Mouse (Mus musculus) cerebral cortex, adult 2 months (tissue): Measurements from ENCODE around the gene 2810021J22Rik.

Experiments
- whole genome bisulfite sequencing: fragments of 180-500 bp; shearing (Covaris S2); methylation state at CpG from one replicate; pipeline ENCODE4 v1.1.7; 2018; 5-methylcytosine and 5-hydroxymethylcytosine counted together

Gene 2810021J22Rik

DNA sequence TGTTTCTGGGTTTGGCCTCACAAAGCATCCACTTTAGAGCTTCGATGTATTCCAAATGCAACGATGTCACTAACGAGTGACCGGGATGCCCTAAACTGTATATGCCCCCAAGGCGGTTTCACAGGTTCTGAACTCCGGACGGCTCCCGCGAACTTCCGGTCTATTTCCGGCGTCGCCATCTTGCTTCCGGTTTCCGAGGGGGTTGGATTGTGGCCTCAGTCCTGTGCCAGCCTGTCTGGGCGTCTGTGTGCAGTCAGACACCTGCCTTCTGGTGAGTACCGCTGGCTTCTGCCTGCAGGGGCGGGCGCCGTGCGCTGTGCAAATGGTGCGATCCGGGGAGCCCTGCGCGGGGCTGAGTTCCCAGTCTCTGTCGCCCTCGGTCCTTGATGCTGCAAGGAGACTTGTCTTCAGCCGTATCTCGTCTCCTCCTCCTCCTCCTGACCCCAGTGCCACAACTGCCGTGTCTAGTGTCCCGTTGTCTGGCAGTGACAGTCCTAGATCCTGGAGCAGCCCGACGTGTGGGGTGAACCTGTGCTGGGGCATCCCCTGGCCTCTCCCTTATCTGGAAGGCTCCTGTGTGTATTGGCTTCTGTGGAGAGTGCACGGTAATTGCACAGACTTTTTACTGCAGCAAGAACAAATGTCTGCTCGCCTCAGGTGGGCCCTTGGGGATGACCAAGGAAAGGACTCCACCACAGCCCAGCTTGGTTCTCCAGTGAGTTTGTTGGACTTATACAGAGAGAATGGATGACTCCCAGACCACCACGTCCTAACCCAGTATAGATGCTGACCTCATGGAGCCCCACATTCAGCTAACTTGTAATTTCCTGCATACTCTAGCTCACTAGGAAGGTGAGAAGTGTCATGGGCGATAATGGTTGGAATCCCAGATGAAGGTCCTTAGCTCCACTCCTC lies at the start of gene 2810021J22Rik:
Gene 2810021J22Rik, plus strand, starts transcription at position 178 of the 915 bp plus-strand sequence.
- WGBS = 3% methylated on average over 37 of the region's 37 CpGs

DNA sequence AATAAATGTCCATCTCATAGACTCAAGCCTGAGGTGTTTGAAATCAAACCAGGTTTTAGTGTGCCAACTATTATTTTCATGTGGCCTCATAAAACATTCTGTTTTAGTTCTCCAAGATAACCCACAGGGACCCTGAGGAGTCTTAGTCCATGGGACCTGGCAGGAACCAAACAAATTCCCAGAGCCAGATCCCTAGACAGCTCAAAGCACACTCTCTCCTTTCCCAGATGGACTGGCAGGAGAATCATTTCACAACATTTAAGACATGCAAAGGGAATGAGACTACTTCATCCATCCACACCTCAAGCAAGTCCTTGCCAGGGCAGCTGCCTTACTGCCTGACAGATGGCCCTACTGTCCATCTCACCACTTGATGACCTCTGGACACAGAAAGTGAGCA lies 38.1 kb upstream of the 2810021J22Rik start, which contains the start of gene Olfr312:
Gene Olfr312, plus strand, starts transcription at position 301 of the 400 bp plus-strand sequence.

DNA sequence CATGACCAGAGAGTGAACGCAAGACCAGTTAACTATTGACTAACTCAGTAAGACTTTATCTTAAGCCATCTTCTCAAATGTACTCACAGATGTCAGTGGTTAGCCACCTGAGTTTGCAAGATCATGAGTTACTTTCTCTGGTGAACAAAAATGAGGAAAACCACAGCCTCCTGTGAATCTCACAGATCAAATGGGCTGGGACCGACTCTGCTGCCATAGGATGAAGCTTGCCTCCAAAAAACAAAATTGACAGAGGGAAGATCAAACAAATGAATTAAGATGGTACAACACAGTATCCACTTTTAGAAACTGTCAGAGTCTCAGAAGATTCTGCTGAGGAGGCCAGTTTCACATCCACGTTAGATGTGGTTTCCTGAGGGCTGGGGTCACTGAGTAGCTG lies 37.3 kb upstream of the 2810021J22Rik start:
- 86% methylated on average over 3 of the region's 3 CpGs for WGBS

DNA sequence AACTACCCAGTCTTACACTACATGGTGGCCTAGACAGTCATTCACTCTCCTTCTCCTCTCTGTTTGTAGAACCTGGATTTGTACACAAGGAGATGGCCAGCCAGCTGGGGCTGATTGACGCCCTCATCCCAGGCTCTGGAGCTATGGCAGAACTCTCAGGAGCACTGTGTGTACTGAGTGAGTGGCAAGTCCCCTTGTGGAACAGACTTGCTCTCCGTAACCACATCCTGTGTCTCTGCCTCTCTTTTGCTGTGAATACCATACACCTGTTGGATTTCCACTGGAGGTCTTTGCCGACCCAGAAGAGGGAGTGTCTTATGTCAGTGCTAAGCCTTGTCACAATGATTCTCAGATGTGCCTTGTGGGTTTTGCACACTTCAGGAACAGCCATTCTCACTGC lies 34.5 kb upstream of the 2810021J22Rik start:
- WGBS = 86% methylated on average over 3 of the region's 3 CpGs

DNA sequence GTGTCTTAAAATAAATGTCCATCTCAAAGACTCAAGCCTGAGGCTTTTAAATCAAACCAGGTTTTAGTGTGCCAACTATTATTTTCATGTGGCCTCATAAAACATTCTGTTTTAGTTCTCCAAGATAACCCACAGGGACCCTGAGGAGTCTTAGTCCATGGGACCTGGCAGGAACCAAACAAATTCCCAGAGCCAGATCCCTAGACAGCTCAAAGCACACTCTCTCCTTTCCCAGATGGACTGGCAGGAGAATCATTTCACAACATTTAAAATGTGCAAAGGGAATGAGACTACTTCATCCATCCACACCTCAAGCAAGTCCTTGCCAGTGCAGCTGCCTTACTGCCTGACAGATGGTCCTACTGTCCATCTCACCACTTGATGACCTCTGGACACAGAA lies 28.1 kb upstream of the 2810021J22Rik start, which contains the start of gene Olfr311:
Gene Olfr311, plus strand, starts transcription at position 301 of the 400 bp plus-strand sequence.

DNA sequence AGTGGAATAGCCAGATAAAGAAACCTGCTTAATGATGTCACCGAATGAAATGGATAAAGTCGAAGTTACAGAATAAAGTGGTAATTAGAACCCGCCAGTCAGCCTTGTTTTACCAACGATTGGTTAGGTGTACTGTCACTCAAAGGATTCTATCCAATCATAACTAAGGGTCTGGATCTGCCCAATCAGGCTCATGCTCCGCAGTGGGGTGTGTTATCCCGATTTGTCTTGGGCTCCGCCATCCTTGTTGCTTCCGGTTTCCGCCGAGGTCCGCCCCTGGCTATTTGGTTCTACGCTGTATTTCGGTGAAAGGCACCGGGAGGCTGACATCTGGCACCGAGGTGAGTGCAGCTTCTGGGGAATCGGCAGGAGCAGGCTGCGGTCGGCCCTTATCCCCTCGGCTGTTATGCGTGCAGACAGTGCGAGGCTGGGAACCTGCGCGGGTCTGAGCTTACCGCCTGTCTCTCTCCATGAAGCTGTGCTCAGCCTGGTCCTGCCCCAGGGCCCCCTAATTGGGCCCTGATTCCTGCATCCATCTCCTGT lies 20.0 kb upstream of the 2810021J22Rik start, which contains the start of gene Gm12258:
Gene Gm12258, plus strand, starts transcription at position 240 of the 543 bp plus-strand sequence.
- under 1% methylated on average over 24 of the region's 24 CpGs for WGBS

DNA sequence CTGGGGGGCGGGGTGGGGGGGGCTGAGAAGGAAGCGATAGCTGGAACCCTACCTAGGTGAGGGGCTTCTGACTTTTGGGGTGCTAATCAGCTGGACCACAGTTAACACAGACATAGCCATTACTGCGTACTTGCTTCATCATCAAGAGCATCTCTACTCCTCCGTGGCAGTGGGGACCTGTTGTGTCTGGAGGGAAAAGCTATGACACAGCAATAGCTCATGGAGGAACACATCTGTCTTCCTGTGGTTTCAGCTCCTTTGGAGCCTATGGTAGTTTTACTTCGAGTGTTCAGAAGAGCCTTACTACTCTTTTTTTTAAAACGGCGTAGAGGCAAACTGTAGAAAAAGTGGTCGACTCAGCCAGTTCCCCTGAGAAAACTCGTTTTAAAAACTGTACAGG lies 19.4 kb upstream of the 2810021J22Rik start:
- WGBS = 26% methylated on average over 9 of the region's 9 CpGs

DNA sequence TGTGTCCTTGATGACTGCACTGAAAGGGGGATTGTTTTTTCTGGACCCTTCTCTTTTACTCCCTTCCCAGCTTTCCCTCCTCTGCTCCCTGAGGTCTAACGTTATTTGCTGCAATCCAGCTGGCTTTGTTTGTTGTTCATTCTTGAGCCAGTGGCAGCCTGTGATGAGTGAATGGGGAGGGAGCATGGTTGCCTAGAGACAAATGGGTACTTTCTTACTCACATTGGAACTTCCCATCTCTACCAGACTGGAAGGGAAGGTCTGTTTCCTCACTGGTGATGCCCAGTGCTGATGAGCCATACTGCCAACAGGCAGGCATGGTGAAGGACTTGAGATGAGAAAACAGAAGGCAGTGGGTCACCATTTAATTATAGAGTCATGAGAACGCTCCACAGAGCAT lies 17.3 kb upstream of the 2810021J22Rik start:
- 53% methylated on average over 2 of the region's 2 CpGs for WGBS

DNA sequence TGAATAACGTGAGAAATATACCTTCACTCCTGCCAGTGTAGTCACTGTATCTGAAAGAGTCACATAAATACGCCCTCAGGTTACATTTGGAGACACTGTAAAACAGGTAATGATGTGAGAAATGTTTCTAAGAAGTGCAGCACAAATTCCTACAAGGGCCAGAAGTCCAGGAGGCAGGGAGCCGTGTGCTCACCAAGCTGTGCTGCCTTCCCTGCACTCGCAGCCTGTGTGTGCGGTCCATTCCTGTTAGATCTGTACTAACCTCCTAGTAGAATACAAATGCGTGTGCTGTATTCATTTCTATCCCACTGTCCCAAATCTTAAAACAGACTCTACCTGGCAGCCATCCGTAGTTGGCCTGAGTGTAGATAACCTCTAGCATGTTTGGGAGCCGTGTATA lies 6.3 kb upstream of the 2810021J22Rik start:
- WGBS = over 99% methylated on average over 8 of the region's 8 CpGs

DNA sequence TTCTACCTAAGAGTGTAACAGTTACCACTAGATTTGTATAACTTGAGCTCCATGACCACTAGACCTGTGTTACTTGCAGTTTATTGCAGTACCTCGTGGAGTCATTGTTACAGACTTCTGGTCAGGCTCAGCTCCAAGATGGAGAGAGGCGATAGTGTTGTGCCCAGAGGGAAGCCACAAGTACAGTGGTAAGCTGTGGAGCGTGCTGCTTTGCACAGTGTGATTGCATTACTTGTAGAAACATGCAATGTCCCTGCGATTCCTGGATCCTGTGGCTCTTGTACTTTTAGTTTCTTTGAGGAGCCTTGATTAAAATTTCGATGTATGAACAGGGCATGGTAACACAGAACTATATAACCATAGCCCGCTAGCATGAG lies 926 bp downstream of the 2810021J22Rik start:
- 77% methylated on average over 6 of the region's 6 CpGs for WGBS

DNA sequence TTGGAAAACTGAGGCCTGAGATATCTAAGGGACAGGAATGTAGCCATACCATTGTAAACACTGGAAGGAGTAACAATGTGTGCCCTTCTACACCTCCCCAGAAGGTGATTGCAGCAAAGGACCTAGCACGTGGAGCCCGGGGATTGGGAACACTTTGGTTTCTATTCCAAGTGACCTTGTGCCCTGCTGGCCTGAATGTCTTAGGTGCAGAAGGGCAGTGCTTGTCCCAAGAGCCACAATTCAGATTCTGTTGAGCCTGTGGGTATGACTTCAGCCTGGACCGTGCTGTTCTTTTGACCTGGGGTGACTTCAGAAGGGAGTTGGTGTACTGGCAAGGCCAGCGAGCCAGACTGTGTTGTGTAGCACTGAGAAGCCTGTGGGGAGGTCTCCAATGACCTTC lies 3.9 kb downstream of the 2810021J22Rik start:
- 91% methylated on average over 4 of the region's 4 CpGs for WGBS

DNA sequence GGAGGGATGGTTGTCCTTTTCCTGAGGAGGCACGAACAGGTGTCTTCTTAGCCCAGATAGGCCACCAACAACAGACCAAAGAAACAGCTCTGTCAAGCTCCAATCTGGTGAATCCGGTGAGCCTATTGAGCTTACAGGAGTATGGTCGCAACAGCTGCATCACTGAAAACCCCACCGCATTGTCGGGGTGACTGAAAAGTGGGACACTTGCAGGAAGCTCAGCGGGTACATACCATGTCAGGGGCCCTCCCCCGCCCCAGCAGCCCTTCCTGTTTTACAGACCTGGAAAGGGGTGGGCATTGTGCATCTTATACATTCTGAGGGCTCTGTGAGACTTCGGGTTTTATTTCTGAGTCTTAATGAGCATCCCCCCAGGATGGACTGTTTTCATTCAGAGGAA lies 16.7 kb downstream of the 2810021J22Rik start:
- 78% methylated on average over 8 of the region's 8 CpGs for WGBS

DNA sequence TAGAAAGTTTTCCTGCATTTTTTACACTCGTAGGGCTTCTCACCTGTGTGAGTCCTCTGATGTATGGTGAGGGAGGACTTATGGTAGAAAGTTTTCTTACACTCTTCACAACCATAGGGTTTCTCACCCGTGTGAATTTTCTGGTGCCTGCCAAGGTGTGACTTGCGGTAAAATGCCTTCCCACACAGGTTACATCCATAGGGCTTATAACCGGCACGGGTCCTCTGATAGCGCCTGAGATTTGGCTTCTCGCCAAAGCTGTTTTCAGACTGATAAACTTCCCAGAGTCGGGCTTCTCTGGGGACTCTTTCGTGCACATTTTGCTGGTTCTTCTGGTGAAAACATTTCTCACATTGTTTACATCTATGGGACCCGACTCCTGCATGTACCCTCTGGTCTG lies 23.5 kb downstream of the 2810021J22Rik start:
- WGBS = 89% methylated on average over 10 of the region's 10 CpGs

DNA sequence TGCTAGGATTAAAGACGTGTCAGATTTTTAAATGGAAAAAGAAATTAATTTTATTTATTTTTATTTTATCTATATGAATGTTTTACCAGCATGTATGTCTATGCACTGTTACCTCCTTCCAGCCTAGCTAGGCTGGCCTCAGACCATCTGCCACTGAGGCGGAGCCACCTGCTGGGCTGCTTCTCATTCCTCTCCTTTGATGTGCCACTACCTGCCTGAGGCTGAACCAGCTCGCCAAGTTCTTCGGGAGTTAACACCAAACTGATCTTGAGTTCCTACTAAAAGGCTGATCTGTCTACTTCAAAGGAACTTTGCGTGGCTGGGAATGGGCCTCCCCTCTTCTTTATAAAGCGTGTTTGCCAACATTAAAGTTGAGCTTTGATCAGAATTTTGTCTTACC lies 27.4 kb downstream of the 2810021J22Rik start:
- WGBS = 72% methylated on average over 6 of the region's 6 CpGs

DNA sequence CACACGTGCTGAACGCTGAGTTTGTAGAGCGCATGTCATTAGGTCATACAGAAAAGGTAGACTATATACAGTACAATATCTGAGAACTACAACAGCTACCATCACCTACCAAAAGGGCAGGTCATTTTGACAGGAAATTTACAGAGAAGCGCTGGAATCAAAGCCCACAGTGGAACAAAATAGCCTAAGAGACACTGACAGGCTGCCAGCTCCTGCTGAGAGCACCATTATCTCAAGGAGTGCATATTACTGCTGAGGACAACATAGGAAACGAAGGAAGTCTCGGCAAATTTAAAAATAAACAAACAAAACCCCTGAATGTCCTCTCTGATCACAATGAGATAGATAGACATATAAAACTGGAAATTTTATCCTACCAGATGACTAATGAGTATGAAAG lies 30.5 kb downstream of the 2810021J22Rik start:
- 70% methylated on average over 6 of the region's 6 CpGs for WGBS

DNA sequence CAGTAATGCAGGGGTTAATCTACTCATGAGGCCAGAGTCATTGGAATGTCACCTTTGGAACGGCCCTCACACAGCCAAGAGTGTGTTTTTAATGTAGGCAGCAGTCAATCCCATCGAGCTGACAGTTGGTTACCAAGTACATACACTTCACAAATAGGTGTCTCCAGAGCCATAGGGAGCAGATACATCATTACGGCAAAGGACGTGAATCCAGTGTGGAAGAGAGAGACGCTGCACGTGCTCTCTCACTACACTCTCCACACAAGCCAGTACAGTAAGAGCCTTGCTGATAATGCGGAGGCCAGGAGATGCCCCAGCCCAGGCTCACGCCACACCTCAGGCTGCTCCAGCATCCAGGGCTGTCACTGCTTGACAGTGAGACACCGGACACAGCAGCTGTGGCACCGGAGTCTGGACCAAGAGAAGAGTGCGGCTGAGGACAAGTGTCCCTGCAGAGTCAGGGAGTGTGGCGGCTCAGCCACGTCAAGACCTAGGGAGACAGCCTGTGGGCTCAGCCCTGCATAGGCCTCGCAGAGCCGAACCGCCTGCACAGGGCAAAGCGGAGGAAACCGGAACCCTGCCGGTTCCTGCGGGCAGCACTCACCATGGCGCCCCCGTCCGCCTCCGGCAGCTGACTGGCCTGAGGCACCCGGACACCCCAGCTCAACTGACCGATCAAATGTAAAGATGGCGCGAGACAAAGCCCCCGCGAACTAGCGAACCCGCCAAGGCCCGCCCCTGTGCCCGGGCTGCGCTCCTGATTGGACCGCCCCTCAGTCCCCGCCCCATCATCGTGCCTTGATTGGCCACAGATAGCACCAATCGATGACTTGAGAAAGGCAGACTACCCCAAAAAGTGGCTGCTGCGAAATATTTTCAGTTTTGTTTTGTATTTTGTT lies 36.7 kb downstream of the 2810021J22Rik start, which contains the start of gene Zfp39:
Gene Zfp39, minus strand, starts transcription at position 715 of the 899 bp plus-strand sequence.
- WGBS = under 1% methylated on average over 40 of the region's 40 CpGs

DNA sequence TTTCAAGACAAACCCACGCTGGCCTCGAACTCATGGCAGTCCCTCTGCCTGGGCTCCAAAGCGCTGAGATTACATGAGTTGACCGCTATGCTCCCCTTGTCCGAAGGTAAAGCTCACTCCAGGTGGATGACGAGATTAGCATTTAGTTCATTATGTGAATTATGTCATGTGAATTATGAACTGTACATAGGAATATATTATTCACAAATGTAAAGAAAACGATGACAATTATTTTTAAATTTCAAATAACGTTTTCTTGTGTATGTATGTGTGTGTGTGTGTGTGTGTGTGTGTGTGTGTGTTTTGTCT lies 37.3 kb downstream of the 2810021J22Rik start:
- WGBS = 2% methylated on average over 8 of the region's 8 CpGs

DNA sequence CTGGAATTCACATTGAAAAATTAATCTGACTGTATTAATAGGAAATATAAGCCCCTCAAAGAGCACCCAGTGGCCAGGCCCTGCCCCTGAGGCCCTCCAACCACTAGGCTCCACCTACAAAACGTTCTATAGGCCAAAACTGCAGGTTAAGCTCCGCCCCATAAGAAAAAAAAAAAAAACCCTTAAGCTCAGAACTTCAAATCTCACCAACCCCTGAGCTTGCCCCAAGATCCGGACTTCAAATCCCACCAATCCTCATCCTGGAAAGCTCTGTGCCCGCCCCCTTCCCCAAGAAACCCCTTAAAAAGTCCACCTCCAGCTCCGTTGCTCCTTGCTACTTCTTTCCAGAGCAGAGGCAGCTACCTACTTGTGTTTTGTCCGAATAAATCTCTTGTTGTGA lies 37.8 kb downstream of the 2810021J22Rik start:
- WGBS = 51% methylated on average over 6 of the region's 6 CpGs

DNA sequence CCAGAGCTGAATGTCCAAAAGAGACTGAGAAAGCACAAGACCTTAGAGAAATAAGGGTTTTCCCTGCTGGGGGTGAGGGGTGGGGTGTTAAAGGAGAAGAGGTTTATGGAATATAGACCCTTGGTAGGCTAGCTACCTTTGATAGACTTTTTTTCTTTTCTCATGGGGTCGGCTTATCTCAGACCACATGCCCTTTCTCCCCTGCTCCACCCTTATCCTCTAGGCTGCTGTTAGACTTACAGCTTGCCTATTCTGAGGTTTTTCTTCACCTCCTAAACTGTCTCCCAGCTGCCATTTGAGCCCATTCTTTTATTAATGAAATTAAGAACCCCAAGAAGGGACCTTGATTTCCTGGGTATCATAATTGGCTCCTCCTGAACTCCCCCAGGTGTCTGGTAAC lies 46.8 kb downstream of the 2810021J22Rik start:
- 87% methylated on average over 1 of the region's 1 CpGs for WGBS

DNA sequence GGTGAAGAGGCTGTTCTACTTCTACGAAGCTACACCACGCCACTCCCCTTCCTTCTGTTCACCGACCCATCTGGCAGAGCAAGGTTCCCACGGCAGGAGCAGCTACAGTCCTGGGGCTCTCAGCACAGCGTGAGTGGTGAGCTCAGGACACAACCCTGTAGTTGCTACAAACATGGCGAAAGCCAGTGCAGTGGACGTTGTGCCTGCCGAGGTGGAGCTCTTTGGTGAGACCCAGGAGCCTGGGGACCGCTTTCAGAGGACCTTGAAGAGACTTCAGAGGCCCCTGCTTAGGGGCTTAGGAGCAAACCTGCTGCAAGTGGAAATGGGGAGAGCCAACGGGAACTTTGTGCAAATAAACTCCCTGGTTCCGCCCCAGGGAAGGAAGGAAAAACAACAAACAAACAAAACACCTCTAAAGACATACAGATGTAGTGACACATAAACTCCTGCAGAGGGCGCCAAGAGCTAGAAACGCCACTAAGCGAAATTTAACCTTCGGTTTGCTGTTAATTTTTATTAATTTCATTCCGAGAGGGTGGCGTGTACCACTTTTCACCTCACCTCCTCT lies 47.5 kb downstream of the 2810021J22Rik start:
- WGBS = 8% methylated on average over 17 of the region's 17 CpGs

DNA sequence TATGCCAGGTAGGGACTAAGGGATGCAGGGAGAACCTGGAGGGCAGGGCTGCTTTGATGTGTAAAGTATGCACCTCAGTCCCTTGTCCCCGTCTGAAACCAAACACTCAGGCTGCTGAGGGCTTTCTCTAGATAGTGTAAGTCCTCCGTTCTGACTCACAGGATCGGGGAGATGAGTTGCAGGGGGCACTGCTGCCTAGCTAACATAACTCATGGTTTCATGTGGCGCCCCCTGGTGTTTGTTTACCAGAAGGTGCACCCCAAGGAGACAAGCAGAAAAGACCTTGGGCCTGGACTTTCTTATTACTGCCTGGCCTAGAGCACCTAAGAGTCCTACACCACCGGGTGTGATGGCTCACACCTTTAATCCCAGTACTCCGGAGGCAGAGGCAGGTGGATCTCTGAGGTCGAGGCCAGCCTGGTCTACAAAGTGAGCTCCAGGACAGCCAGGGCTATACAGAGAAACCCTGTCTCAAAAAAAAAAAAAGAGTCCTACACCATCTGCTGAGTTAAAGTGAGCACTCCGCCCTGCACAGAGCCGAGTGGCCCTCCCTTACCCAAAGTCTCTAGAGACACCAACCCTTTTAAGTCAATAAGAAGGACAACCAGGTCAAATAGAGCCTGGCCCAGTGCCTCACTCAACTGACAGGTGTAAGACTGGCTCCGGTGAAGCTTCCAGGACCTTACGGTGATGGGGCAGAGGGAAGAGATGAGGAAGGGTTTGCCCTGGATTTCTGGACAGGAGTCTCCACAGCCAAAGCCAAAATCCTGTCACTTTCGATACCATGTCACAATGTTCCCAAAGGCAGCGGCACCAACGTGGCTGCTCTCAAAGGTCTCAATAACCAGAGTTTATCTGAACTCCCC lies 50.1 kb downstream of the 2810021J22Rik start:
- 57% methylated on average over 14 of the region's 14 CpGs for WGBS
